In genomic region chr14:104456976-104457375, GRCm38 (mm10) we compare ENCODE assay signal across 16 mouse cellular contexts. TPM values are rescaled to one million over a fixed set of nuclear protein-coding genes. Genes with fewer than 3 reads are reported as not detected.
DNase-seq lines count a peak whose midpoint lies in the region; ATAC-seq lines count a peak whose summit lies in the region.
"Had no signal": no experiment of that assay in that cellular context is flagged by ENCODE, and none has a peak within 500 bp of the region (broad histone marks: within the 10 kb centered on the region; RNA-seq: fewer than 3 reads in every experiment).

No protein-coding gene starts in this region.

- no peak overlapping the region for H3K9ac ChIP-seq in neural tube, embryonic 15.5 days (replicated peaks)
- H3K9ac ChIP-seq in hindbrain, embryonic 13.5 days = no peak overlapping the region
- no peak overlapping the region for H3K9ac ChIP-seq in midbrain, embryonic 13.5 days (replicated peaks)
- no peak overlapping the region for H3K9ac ChIP-seq in intestine, embryonic 15.5 days
- H3K9ac ChIP-seq: lung, embryonic 14.5 days had no signal

- WGBS in neural tube, embryonic 15.5 days = 3% methylated on average over 5 of the region's 5 CpGs
- under 1% methylated on average over 5 of the region's 5 CpGs for WGBS in hindbrain, embryonic 13.5 days
- under 1% methylated on average over 5 of the region's 5 CpGs for WGBS in midbrain, embryonic 13.5 days
- 6% methylated on average over 5 of the region's 5 CpGs for WGBS in intestine, embryonic 15.5 days

- peak; percentile 49 for DNase-seq in neural tube, embryonic 10.5 days (ENCODE audit: extremely low spot score, low spot score)
- DNase-seq in retina, postnatal 1 day = peak; percentile 79
- no peak for DNase-seq in spleen, postnatal 10 days (ENCODE audit: low spot score in 2 of 2)
- DNase-seq: adrenal gland, postnatal 36 days; kidney, adult 18-20 months; lung, embryonic 14.5 days; thymus, adult 18-20 months had no signal

- H3K36me3 ChIP-seq in neural tube, embryonic 15.5 days = no peaks in the 10 kb centered on the region
- no peaks in the 10 kb centered on the region for H3K36me3 ChIP-seq in hindbrain, embryonic 13.5 days
- no peaks in the 10 kb centered on the region for H3K36me3 ChIP-seq in midbrain, embryonic 13.5 days
- no peaks in the 10 kb centered on the region for H3K36me3 ChIP-seq in intestine, embryonic 15.5 days
- H3K36me3 ChIP-seq: G1E; heart, embryonic 10.5 days had no signal

- H3K27me3 ChIP-seq in neural tube, embryonic 15.5 days (replicated peaks) = peaks cover 49% of the 10 kb centered on the region
- peaks cover 73% of the 10 kb centered on the region for H3K27me3 ChIP-seq in hindbrain, embryonic 13.5 days
- peaks cover 74% of the 10 kb centered on the region for H3K27me3 ChIP-seq in midbrain, embryonic 13.5 days
- H3K27me3 ChIP-seq in intestine, embryonic 15.5 days (replicated peaks) = peaks cover 50% of the 10 kb centered on the region

- no peak overlapping the region for H3K27ac ChIP-seq in neural tube, embryonic 15.5 days (replicated peaks)
- H3K27ac ChIP-seq in hindbrain, embryonic 13.5 days = peak overlapping the region; percentile 30; the same call in 1 of the 2 replicates
- H3K27ac ChIP-seq in midbrain, embryonic 13.5 days = peak overlapping the region; percentile 51
- H3K27ac ChIP-seq in intestine, embryonic 15.5 days = no peak overlapping the region
- H3K27ac ChIP-seq: heart, embryonic 10.5 days had no signal

- H3K4me1 ChIP-seq in neural tube, embryonic 15.5 days = peaks cover 11% of the 10 kb centered on the region; the same call in 1 of the 2 replicates
- H3K4me1 ChIP-seq in hindbrain, embryonic 13.5 days (replicated peaks) = peaks cover 16% of the 10 kb centered on the region
- peaks cover 18% of the 10 kb centered on the region for H3K4me1 ChIP-seq in midbrain, embryonic 13.5 days (replicated peaks)
- H3K4me1 ChIP-seq in intestine, embryonic 15.5 days (replicated peaks) = peaks cover 4% of the 10 kb centered on the region

- H3K4me2 ChIP-seq in neural tube, embryonic 15.5 days = no peak overlapping the region
- no peak overlapping the region for H3K4me2 ChIP-seq in hindbrain, embryonic 13.5 days
- H3K4me2 ChIP-seq in midbrain, embryonic 13.5 days (replicated peaks) = peak overlapping the region; percentile 34; the same call in 1 of the 2 replicates
- no peak overlapping the region for H3K4me2 ChIP-seq in intestine, embryonic 15.5 days (replicated peaks)
- H3K4me2 ChIP-seq: lung, embryonic 14.5 days had no signal

- H3K4me3 ChIP-seq in neural tube, embryonic 15.5 days (replicated peaks) = no peak overlapping the region
- no peak overlapping the region for H3K4me3 ChIP-seq in hindbrain, embryonic 13.5 days
- H3K4me3 ChIP-seq in midbrain, embryonic 13.5 days (replicated peaks) = peak overlapping the region; percentile 6
- no peak overlapping the region for H3K4me3 ChIP-seq in intestine, embryonic 15.5 days (replicated peaks)
- H3K4me3 ChIP-seq: erythroblast, embryonic 14.5 days; heart, embryonic 10.5 days had no signal

- no peak for ATAC-seq in neural tube, embryonic 15.5 days (ENCODE audit: low FRiP score)
- ATAC-seq in hindbrain, embryonic 13.5 days (ENCODE audit: low FRiP score) = peak; percentile 46
- ATAC-seq in midbrain, embryonic 13.5 days = peak; percentile 29
- no peak for ATAC-seq in CD4-positive, CD25-positive, alpha-beta regulatory T cell, adult 4 months
- no peak for ATAC-seq in intestine, embryonic 15.5 days

- H3K9me3 ChIP-seq in neural tube, embryonic 15.5 days (replicated peaks) = no peaks in the 10 kb centered on the region
- H3K9me3 ChIP-seq in hindbrain, embryonic 13.5 days = no peaks in the 10 kb centered on the region
- H3K9me3 ChIP-seq in midbrain, embryonic 13.5 days = no peaks in the 10 kb centered on the region
- no peaks in the 10 kb centered on the region for H3K9me3 ChIP-seq in intestine, embryonic 15.5 days
- H3K9me3 ChIP-seq: G1E; heart, embryonic 10.5 days had no signal

RNA-seq across cellular contexts. Expression of gene Pou4f1, which starts 10.8 kb away (rescaled TPM):
- polyA plus RNA-seq in neural tube, embryonic 15.5 days (2015; fragmentation: Nextera tagmentation; extraction: Ambion mirVana) = 58.7 and 73.4 TPM in 2 replicates
- 83.5 and 84.1 TPM in 2 replicates for polyA plus RNA-seq in hindbrain, embryonic 13.5 days (2015; fragmentation: Nextera tagmentation; extraction: Ambion mirVana)
- polyA plus RNA-seq in midbrain, embryonic 13.5 days (2015; fragmentation: Nextera tagmentation; extraction: Ambion mirVana) = 124 and 156 TPM in 2 replicates
- polyA plus RNA-seq in CD4-positive, CD25-positive, alpha-beta regulatory T cell, adult 4 months (2017; shearing (Covaris generic)) = 1 to 10 TPM; 1.1 to 1.7 TPM
- polyA plus RNA-seq in intestine, embryonic 15.5 days (2015; fragmentation: Nextera tagmentation; extraction: Ambion mirVana) = 0.24 and 0.34 TPM in 2 replicates
- polyA plus RNA-seq: erythroblast, embryonic 14.5 days; liver, adult 2 months had no signal

Comparison
In these comparisons a context has a peak if more than half of its experiments do, and no peak if none do; other contexts are left out.
1. DNase-seq: peak in neural tube, embryonic 10.5 days (single experiment) and retina, postnatal 1 day (single experiment); none in spleen, postnatal 10 days (0 of 2).
2. ATAC-seq: peak in hindbrain, embryonic 13.5 days (single experiment) and midbrain, embryonic 13.5 days (single experiment); none in neural tube, embryonic 15.5 days (single experiment), CD4-positive, CD25-positive, alpha-beta regulatory T cell, adult 4 months (single experiment) and intestine, embryonic 15.5 days (single experiment).
3. H3K27ac ChIP-seq: peak in hindbrain, embryonic 13.5 days (single experiment) and midbrain, embryonic 13.5 days (single experiment); none in neural tube, embryonic 15.5 days (single experiment) and intestine, embryonic 15.5 days (single experiment).
4. RNA of gene Pou4f1, which starts 10.8 kb away (polyA plus RNA-seq): 124 to 156 TPM in midbrain, embryonic 13.5 days, 83.5 to 84.1 TPM in hindbrain, embryonic 13.5 days and 58.7 to 73.4 TPM in neural tube, embryonic 15.5 days; 1.1 to 1.7 TPM in CD4-positive, CD25-positive, alpha-beta regulatory T cell, adult 4 months and 0.24 to 0.34 TPM in intestine, embryonic 15.5 days; every median in the first group is over 10 times any median in the second.